Mouse (Mus musculus) lung, adult 2 months (tissue): ENCODE results near the gene Zap70.

Experiments
- CTCF ChIP-seq: fragments of 200-500 bp; IDR thresholded peaks from 2 replicates; pipeline ENCODE4 v1.5.1; 2011; ENCODE audit warnings: mild to moderate bottlenecking, low read length, control low read depth; ENCODE audit not compliant: insufficient read depth
- POLR2A ChIP-seq: fragments of 200-500 bp; IDR thresholded peaks from 2 replicates; pipeline ENCODE4 v1.6.1; 2011; ENCODE audit warnings: low read depth, mild to moderate bottlenecking, control low read depth, low read length, borderline replicate concordance; ENCODE audit errors: extremely low read depth

- no peak for TF ChIP-seq POLR2A
- TF ChIP-seq CTCF: no peak
Observed at GRCm38 (mm10) chr1:36766431-36767205, 5.0 kb downstream of the Zap70 start.
